Mouse (Mus musculus) layer of hippocampus, adult 8-10 months (tissue): ENCODE data around the gene Magi1. TPM values are rescaled to one million over a fixed set of nuclear protein-coding genes. Genes with fewer than 3 reads are reported as not detected.

Experiments
- DNase-seq, 2 experiments: peaks; one replicate each; pipeline ENCODE4 v3.0.0; 2022; ENCODE audit warnings: low spot score in 2 of 2
- total RNA-seq, 4 experiments: library from RNA; stranded (reverse); gene quantifications; 2 replicates each; pipeline ENCODE4 v1.2.4; 2022

Gene Magi1
- total RNA-seq, 4 experiments from 2014 or later = 48.5 to 57.3 (median 49.5) TPM

GRCm38 (mm10) chr6:94162918-94163317, 120.8 kb downstream of the Magi1 start:
- no peak for DNase-seq

GRCm38 (mm10) chr6:94159256-94159655, 124.5 kb downstream of the Magi1 start:
- DNase-seq = no peak

GRCm38 (mm10) chr6:94158119-94158848, 125.4 kb downstream of the Magi1 start:
- no peak for DNase-seq

- DNase-seq = no peak
Measured at GRCm38 (mm10) chr6:94155996-94156395, 127.7 kb downstream of the Magi1 start.

- DNase-seq = no peak
Measured at GRCm38 (mm10) chr6:94154854-94155601, 128.7 kb downstream of the Magi1 start.

GRCm38 (mm10) chr6:94152881-94153280, 130.8 kb downstream of the Magi1 start:
- DNase-seq = no peak

GRCm38 (mm10) chr6:94150876-94151275, 132.8 kb downstream of the Magi1 start:
- DNase-seq = no peak

- DNase-seq = peak; percentile 40 to 55
Measured at GRCm38 (mm10) chr6:94149800-94150199, 133.9 kb downstream of the Magi1 start.

- DNase-seq = no peak
Measured at GRCm38 (mm10) chr6:94146206-94146493, 137.6 kb downstream of the Magi1 start.

- no peak for DNase-seq
Measured at GRCm38 (mm10) chr6:94145430-94146205, 138.1 kb downstream of the Magi1 start.

- no peak for DNase-seq
Measured at GRCm38 (mm10) chr6:94142493-94142892, 141.2 kb downstream of the Magi1 start.

GRCm38 (mm10) chr6:94141496-94141895, 142.2 kb downstream of the Magi1 start:
- no peak for DNase-seq

GRCm38 (mm10) chr6:94139952-94140414, 143.7 kb downstream of the Magi1 start:
- no peak for DNase-seq

GRCm38 (mm10) chr6:94136693-94137092, 147.0 kb downstream of the Magi1 start:
- DNase-seq = no peak

GRCm38 (mm10) chr6:94134159-94134558, 149.6 kb downstream of the Magi1 start:
- DNase-seq = no peak

- no peak for DNase-seq
Measured at GRCm38 (mm10) chr6:94131999-94132398, 151.7 kb downstream of the Magi1 start.

GRCm38 (mm10) chr6:94130389-94130788, 153.3 kb downstream of the Magi1 start:
- no peak for DNase-seq

GRCm38 (mm10) chr6:94126763-94127162, 157.0 kb downstream of the Magi1 start:
- no peak for DNase-seq

- no peak for DNase-seq
Measured at GRCm38 (mm10) chr6:94125144-94125543, 158.6 kb downstream of the Magi1 start.

- no peak for DNase-seq
Measured at GRCm38 (mm10) chr6:94124279-94124678, 159.4 kb downstream of the Magi1 start.

- DNase-seq = no peak
Measured at GRCm38 (mm10) chr6:94122566-94123150, 161.1 kb downstream of the Magi1 start.

- no peak for DNase-seq
Measured at GRCm38 (mm10) chr6:94121488-94121887, 162.2 kb downstream of the Magi1 start.
